Mouse (Mus musculus) forebrain, embryonic 16.5 days (tissue): Measurements from ENCODE around the gene Tmem178b. TPM values are rescaled to one million over a fixed set of nuclear protein-coding genes. Genes with fewer than 3 reads are reported as not detected.

ENCODE experiments used
- ATAC-seq: fragments of 200-750 bp; cut with Nextera tagmentation; 2 replicates; pipeline ENCODE4 v1.8.0; 2017; ENCODE audit warnings: mild to moderate bottlenecking, moderate library complexity
- H3K27ac ChIP-seq: fragments of 300-500 bp; sonication (generic); 2 replicates; pipeline ENCODE4 v1.5.1; 2014; ENCODE audit warnings: low read length, control low read depth
- H3K27me3 ChIP-seq: fragments of 300-500 bp; sonication (generic); replicated peaks from 2 replicates; pipeline ENCODE4 v1.6.1; 2014; ENCODE audit warnings: low read length; ENCODE audit not compliant: control insufficient read depth, insufficient read depth
- H3K36me3 ChIP-seq: fragments of 300-500 bp; sonication (generic); 2 replicates; pipeline ENCODE4 v1.6.1; 2014; ENCODE audit not compliant: control insufficient read depth, insufficient read depth
- H3K4me1 ChIP-seq: fragments of 300-500 bp; sonication (generic); replicated peaks from 2 replicates; pipeline ENCODE4 v1.6.1; 2014; ENCODE audit warnings: low read length; ENCODE audit not compliant: control insufficient read depth, insufficient read depth
- H3K4me2 ChIP-seq: fragments of 300-500 bp; sonication (generic); 2 replicates; pipeline ENCODE4 v1.6.1; 2014; ENCODE audit warnings: mild to moderate bottlenecking, low read length, control low read depth
- H3K4me3 ChIP-seq: fragments of 300-500 bp; sonication (generic); replicated peaks from 2 replicates; pipeline ENCODE4 v1.5.1; 2014; ENCODE audit warnings: mild to moderate bottlenecking, low read length, control low read depth
- H3K9ac ChIP-seq: fragments of 300-500 bp; sonication (generic); replicated peaks from 2 replicates; pipeline ENCODE4 v1.6.1; 2014; ENCODE audit warnings: low read depth, low read length, control low read depth
- H3K9me3 ChIP-seq: fragments of 300-500 bp; sonication (generic); 2 replicates; pipeline ENCODE4 v1.6.1; 2016; ENCODE audit warnings: low read length; ENCODE audit not compliant: control insufficient read depth
- WGBS: fragments of 180-500 bp; shearing (Covaris S2); extraction: QIAGEN DNeasy Blood & Tissue Kit; methylation state at CpG from one replicate; pipeline ENCODE4 v1.1.7; 2014; 5-methylcytosine and 5-hydroxymethylcytosine counted together
- polyA plus RNA-seq: library from polyadenylated mRNA; unstranded; fragments of >200 nt; fragmentation: Nextera tagmentation; extraction: Ambion mirVana; gene quantifications from 2 replicates; pipeline ENCODE4 v1.2.1, GENCODE M21; 2015

Gene Tmem178b
- polyA plus RNA-seq, 1 experiment from 2014 or later, result 32.2 TPM

GRCm38 (mm10) chr6:40202602-40203001 lies 329.5 kb downstream of the Tmem178b start:
- no peaks in the 10 kb centered on the region for H3K27me3 ChIP-seq
- no peak overlapping the region for H3K4me2 ChIP-seq
- ATAC-seq, result no peak
- H3K9me3 ChIP-seq, result no peaks in the 10 kb centered on the region
- H3K36me3 ChIP-seq, result no peaks in the 10 kb centered on the region
- H3K9ac ChIP-seq, result no peak overlapping the region
- no peak overlapping the region for H3K27ac ChIP-seq
- 57% methylated on average over 2 of the region's 2 CpGs for WGBS
- no peak overlapping the region for H3K4me3 ChIP-seq
- H3K4me1 ChIP-seq, result 0 out of 2 replicates have a peak, but pooled peaks cover 2% of the 10 kb centered on the region

- Histone ChIP-seq H3K4me3 (no peak overlapping the region), H3K9me3 (no peaks in the 10 kb centered on the region), H3K36me3 (no peaks in the 10 kb centered on the region), H3K9ac (no peak overlapping the region), H3K27ac (no peak overlapping the region), H3K4me2 (no peak overlapping the region), H3K27me3 (no peaks in the 10 kb centered on the region), H3K4me1 (0 out of 2 replicates have a peak, but pooled peaks cover 2% of the 10 kb centered on the region)
- 80% methylated on average over 2 of the region's 2 CpGs for WGBS
- ATAC-seq, result no peak
Observed at GRCm38 (mm10) chr6:40205380-40205779, 332.3 kb downstream of the Tmem178b start.

GRCm38 (mm10) chr6:40208014-40208413 lies 334.9 kb downstream of the Tmem178b start:
- no peaks in the 10 kb centered on the region for H3K9me3 ChIP-seq
- no peak overlapping the region for H3K9ac ChIP-seq
- WGBS, result 88% methylated on average over 3 of the region's 3 CpGs
- H3K4me1 ChIP-seq, result 0 out of 2 replicates have a peak, but pooled peaks cover 2% of the 10 kb centered on the region
- H3K4me2 ChIP-seq, result no peak overlapping the region
- no peaks in the 10 kb centered on the region for H3K36me3 ChIP-seq
- no peak overlapping the region for H3K4me3 ChIP-seq
- no peaks in the 10 kb centered on the region for H3K27me3 ChIP-seq
- ATAC-seq, result no peak
- H3K27ac ChIP-seq, result no peak overlapping the region

- Histone ChIP-seq H3K27me3 (no peaks in the 10 kb centered on the region), H3K4me1 (no peaks in the 10 kb centered on the region), H3K9me3 (no peaks in the 10 kb centered on the region), H3K4me3 (no peak overlapping the region), H3K9ac (no peak overlapping the region), H3K4me2 (no peak overlapping the region), H3K27ac (no peak overlapping the region), H3K36me3 (no peaks in the 10 kb centered on the region)
- WGBS, result 13% methylated on average over 2 of the region's 2 CpGs
- no peak for ATAC-seq
Observed at GRCm38 (mm10) chr6:40209172-40209571, 336.1 kb downstream of the Tmem178b start.

- no peak overlapping the region for H3K27ac ChIP-seq
- H3K4me1 ChIP-seq, result no peaks in the 10 kb centered on the region
- no peak overlapping the region for H3K4me2 ChIP-seq
- no peaks in the 10 kb centered on the region for H3K36me3 ChIP-seq
- H3K9me3 ChIP-seq, result no peaks in the 10 kb centered on the region
- no peak overlapping the region for H3K9ac ChIP-seq
- ATAC-seq, result no peak
- H3K4me3 ChIP-seq, result no peak overlapping the region
- WGBS, result 95% methylated on average over 12 of the region's 12 CpGs
- no peaks in the 10 kb centered on the region for H3K27me3 ChIP-seq
Observed at GRCm38 (mm10) chr6:40217154-40217553, 344.1 kb downstream of the Tmem178b start.

GRCm38 (mm10) chr6:40217651-40218050 lies 344.6 kb downstream of the Tmem178b start:
- H3K9me3 ChIP-seq, result no peaks in the 10 kb centered on the region
- 86% methylated on average over 3 of the region's 3 CpGs for WGBS
- no peak overlapping the region for H3K4me3 ChIP-seq
- no peak for ATAC-seq
- H3K27ac ChIP-seq, result no peak overlapping the region
- H3K27me3 ChIP-seq, result no peaks in the 10 kb centered on the region
- no peak overlapping the region for H3K9ac ChIP-seq
- no peaks in the 10 kb centered on the region for H3K4me1 ChIP-seq
- H3K4me2 ChIP-seq, result no peak overlapping the region
- H3K36me3 ChIP-seq, result no peaks in the 10 kb centered on the region

GRCm38 (mm10) chr6:40220634-40221120 lies 347.6 kb downstream of the Tmem178b start:
- H3K9ac ChIP-seq, result no peak overlapping the region
- no peaks in the 10 kb centered on the region for H3K36me3 ChIP-seq
- peaks cover 2% of the 10 kb centered on the region for H3K4me1 ChIP-seq
- H3K9me3 ChIP-seq, result no peaks in the 10 kb centered on the region
- no peak for ATAC-seq
- no peaks in the 10 kb centered on the region for H3K27me3 ChIP-seq
- no peak overlapping the region for H3K4me2 ChIP-seq
- H3K27ac ChIP-seq, result no peak overlapping the region
- no peak overlapping the region for H3K4me3 ChIP-seq

- peaks cover 13% of the 10 kb centered on the region for H3K4me1 ChIP-seq
- H3K9ac ChIP-seq, result no peak overlapping the region
- no peak overlapping the region for H3K4me2 ChIP-seq
- no peaks in the 10 kb centered on the region for H3K27me3 ChIP-seq
- ATAC-seq, result no peak; the same call in 1 of the 2 replicates
- no peak overlapping the region for H3K4me3 ChIP-seq
- no peaks in the 10 kb centered on the region for H3K9me3 ChIP-seq
- WGBS, result 73% methylated on average over 11 of the region's 11 CpGs
- H3K36me3 ChIP-seq, result no peaks in the 10 kb centered on the region
- H3K27ac ChIP-seq, result peak overlapping the region; percentile 41
Observed at GRCm38 (mm10) chr6:40225585-40226280, 352.7 kb downstream of the Tmem178b start.

- Histone ChIP-seq H3K9ac (no peak overlapping the region), H3K4me2 (no peak overlapping the region), H3K27me3 (no peaks in the 10 kb centered on the region), H3K27ac (no peak overlapping the region), H3K4me3 (no peak overlapping the region), H3K9me3 (no peaks in the 10 kb centered on the region), H3K36me3 (no peaks in the 10 kb centered on the region), H3K4me1 (peaks cover 16% of the 10 kb centered on the region)
- 71% methylated on average over 2 of the region's 2 CpGs for WGBS
- no peak for ATAC-seq
Observed at GRCm38 (mm10) chr6:40228981-40229380, 355.9 kb downstream of the Tmem178b start.
